Mouse (Mus musculus) right cerebral cortex, adult 18-20 months (tissue): ENCODE measurements around the gene Xkr7.
A peak's percentile ranks its signal among the peaks of the same experiment; 100 is the strongest.

Experiments used
- DNase-seq: peaks from one replicate; pipeline ENCODE4 v3.0.0; 2022; ENCODE audit warnings: mixed read lengths

Gene Xkr7

DNA sequence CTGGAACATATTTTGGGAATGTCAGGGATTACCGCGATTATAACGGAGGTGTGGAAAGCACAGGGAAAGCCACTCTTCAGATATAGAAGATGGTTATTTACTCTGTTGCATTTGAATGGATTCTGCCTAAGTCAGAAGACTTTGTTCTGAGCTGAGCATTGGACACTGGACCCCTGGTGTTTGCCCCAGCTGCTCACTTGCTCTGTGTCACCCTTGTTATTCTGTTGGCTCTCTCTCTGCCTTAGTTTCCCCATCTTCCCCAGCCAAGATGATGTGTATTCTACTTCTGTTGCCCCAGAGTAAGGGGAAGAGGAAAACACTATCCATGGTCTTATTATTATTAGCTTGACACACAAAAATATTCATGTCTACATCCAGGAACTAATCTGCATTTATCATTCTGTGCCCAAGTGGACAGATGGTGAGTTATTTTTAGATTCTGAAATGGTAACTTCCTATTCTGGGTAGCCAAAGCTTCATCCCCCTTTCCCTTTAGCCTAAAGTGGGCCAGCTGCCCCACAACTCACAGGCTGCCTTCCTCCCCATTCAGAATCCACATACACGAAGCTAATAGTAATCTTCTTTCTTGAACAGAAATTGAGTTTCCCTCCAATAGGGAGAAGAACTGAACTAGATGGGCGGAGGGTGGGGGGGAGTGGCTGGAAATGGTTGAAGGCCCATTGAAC, 2.0 kb downstream of the Xkr7 start:
- DNase-seq, result no peak

- DNase-seq, result no peak
Measured at GRCm38 (mm10) chr2:153036690-153037089, 5.0 kb downstream of the Xkr7 start.

- peak; percentile 12 for DNase-seq
Measured at GRCm38 (mm10) chr2:153043886-153044285, 12.2 kb downstream of the Xkr7 start.

GRCm38 (mm10) chr2:153045884-153046299, 14.2 kb downstream of the Xkr7 start:
- DNase-seq, result peak; percentile 78

DNA sequence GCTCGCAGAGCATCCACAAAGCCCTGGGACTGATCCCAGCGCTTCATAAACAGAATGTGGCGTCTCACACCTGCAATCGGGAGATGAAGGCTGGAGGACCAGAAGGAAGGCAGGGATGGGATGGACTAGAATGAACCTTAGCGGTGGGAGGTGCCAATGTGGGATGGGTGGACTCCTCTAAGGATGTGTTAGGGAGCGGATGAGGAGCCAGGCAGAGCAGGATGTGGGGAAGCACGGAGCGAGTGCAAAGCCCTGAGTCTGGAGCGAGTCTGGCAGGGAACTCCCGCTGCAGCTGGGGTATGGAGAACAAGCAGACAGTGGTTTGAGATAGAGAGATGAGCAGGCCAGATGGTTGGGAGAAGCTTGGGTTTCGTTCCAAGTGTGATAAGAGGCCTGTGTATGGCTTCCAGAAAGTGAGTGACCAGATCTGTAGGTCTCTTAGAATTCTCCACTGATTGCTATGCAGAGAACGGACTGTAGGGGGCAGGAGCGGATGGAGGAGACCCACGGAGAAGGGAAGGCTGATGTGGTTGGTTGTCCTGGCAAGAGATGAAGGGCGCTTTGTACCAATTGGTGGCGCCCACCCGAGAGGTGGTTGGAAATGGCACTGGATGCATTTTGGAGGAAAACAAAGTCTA, 16.3 kb downstream of the Xkr7 start:
- peak; percentile 71 for DNase-seq

DNA sequence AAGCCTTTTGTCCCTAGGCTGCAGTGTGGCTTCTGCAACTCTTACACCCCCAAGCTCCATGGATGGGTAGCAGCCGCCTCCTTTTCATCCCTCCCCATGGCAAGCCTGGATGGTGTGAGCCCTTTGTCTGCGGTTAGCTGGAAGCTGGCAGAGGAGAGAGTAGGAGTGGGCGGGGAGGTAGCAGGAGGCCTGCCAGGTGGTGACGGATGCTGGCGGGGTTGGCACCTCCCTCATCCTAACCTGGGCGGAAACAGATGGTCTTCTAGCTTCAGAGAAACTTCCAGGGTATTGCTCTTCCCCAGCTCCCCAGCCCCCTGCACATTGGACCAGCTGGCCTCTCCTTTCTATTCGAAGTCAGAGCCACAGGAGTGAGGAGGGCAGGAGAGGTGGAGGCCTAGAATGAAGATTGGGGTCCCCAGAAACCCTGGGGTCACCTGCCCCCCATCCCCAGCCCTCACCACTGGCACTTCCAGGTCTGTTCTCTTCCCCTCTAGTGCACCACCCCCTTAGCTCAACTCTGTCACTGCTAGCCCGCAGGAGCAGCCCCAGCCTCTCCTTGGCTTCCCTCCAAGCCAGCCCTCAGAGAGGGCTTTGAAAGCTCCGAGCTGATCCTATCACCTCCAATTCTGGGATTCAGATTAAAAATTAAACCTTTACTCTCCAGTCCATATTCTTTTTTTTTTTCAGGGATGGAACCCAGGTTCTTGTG, 17.8 kb downstream of the Xkr7 start:
- DNase-seq, result peak; percentile 76

GRCm38 (mm10) chr2:153049997-153050358, 18.3 kb downstream of the Xkr7 start:
- DNase-seq, result no peak

DNA sequence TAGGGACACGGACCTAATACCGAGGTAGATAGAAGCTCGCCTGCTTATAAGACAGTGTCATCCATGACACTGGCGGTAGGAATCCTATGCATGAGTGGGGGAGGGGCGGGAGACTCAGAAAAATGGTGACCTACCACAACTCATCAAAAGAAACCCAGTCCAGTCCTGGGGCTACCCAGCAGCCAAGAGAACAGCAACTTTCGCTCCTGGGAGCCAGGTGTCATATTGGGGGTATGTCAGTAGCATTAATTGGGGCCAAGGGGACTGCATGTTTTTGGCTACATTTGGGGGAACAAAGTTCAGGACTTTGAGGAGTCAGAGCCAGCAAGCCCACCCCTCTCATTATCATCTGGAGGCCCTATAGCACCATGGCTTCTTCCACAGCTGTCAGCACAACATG, 19.4 kb downstream of the Xkr7 start:
- no peak for DNase-seq

DNA sequence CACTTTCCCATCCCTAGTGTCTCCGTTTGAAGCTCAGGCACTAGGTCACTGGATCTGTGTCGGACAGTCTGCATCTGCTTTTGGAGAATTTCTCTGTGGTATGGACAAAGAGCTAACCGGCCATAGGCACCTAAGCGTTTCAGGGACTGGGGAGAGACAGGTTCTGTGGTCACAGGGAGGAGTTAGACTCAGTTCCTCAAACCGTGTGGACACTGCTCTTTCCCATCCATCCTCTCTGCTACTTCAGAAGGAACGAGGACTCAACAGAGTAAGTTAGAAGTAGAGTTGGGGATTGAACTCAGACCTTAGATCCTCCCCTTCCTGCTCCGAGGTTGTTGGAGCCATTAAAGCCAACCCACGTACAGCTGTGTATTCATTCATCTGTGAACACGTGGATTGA, 19.9 kb downstream of the Xkr7 start:
- no peak for DNase-seq

DNA sequence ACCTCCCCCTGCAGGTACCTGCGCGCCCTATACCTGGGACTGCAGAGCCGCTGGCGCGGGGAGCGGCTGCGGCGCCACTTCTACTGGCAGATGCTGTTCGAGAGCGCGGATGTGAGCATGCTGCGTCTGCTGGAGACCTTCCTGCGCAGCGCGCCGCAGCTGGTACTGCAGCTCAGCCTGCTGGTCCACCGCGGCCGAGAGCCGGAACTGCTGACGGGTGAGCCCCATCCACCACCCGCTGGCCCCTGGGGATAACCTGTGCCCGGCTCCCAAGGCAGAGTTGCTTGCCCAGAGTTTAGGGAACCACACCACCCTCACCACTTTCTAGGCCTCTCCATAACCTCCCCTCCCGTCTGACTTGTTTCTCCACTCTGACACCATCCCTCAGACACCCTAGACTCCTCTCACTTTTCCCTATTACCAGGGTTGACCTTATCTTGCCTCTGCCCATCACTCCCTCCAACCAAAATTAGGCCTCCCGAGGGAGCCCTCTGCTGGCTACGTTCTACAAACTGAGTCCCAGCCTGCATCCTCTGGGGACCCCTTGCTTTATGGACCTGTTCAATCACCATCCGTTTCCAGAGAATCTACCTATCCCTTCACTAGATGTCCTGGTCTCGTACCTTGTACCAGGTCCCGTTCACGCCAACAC, 21.2 kb downstream of the Xkr7 start:
- no peak for DNase-seq

DNA sequence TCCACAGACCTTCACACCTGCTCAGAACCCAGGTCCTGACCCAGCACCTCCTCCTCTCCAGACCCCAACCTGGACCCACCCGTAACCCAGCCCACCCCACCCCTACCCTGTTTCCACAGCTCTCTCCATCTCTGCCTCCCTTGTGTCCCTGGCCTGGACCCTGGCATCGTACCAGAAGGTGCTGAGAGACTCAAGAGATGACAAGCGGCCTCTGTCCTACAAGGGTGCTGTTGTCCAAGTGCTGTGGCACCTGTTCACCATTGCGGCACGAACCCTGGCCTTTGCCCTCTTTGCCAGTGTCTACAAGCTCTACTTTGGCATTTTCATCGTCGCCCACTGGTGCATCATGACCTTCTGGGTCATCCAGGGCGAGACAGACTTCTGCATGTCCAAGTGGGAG, 22.2 kb downstream of the Xkr7 start:
- DNase-seq, result no peak

DNA sequence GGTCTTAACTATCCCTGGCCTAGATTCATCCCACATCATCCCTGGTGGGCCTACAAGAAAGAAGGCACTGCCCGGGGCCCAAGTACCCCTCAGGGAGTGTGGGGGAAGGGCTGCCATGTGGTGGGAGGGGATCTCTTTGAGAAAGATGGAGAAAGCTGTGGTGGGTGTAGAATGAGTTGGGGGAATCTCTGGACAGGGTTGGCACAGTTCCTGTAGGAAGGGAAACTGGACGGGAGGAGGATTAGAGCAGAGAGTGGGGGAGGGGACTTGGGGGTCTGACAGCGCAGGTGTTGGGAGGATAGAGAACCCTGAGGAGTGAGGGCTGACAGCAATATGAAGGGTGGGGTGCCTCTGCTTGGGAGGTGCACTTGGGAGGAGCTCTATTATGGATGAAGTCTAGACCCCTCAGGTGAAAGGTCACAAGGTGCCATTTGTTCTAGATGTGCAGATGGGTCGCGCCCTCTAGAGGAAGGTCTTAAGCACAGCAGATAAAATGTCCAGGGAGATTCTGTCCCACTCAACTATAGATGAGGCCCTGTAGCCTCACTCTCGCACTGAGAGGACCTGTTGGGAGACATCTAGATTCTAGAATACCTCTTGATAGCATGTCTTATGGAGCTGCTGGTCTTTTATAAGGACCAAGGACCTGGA, 23.7 kb downstream of the Xkr7 start:
- no peak for DNase-seq

DNA sequence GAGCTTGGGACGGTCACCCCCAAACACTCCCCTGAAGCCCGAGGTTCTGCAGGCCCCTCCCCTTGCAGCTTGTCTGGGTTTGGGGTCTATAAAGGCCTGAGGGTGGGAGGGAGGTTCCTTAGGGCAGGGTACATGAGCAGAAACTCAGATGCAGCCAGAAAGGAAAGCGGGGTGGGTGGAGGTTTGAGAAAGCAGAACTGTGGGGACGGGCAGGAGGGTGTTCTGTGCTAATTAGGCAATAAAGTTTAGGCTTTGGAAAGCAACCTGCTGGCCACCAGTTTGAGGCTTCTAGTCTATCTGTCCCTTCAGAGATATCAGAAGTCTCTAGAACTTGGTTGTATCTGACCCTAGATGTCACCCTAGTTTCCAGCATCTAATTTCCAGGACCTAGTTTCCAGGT, 26.7 kb downstream of the Xkr7 start:
- DNase-seq, result no peak

- DNase-seq, result no peak
Measured at GRCm38 (mm10) chr2:153060216-153060615, 28.6 kb downstream of the Xkr7 start.

GRCm38 (mm10) chr2:153063394-153063793, 31.7 kb downstream of the Xkr7 start:
- DNase-seq, result no peak

- DNase-seq, result no peak
Measured at GRCm38 (mm10) chr2:153064190-153064970, 32.7 kb downstream of the Xkr7 start.

GRCm38 (mm10) chr2:153065747-153066508, 34.3 kb downstream of the Xkr7 start, which contains the start of gene Ccm2l:
TSS of gene Ccm2l (plus strand) at chr2:153065955.
- DNase-seq, result no peak

- no peak for DNase-seq
Measured at GRCm38 (mm10) chr2:153066991-153067390, 35.3 kb downstream of the Xkr7 start.

- no peak for DNase-seq
Measured at GRCm38 (mm10) chr2:153070762-153071490, 39.3 kb downstream of the Xkr7 start.

DNA sequence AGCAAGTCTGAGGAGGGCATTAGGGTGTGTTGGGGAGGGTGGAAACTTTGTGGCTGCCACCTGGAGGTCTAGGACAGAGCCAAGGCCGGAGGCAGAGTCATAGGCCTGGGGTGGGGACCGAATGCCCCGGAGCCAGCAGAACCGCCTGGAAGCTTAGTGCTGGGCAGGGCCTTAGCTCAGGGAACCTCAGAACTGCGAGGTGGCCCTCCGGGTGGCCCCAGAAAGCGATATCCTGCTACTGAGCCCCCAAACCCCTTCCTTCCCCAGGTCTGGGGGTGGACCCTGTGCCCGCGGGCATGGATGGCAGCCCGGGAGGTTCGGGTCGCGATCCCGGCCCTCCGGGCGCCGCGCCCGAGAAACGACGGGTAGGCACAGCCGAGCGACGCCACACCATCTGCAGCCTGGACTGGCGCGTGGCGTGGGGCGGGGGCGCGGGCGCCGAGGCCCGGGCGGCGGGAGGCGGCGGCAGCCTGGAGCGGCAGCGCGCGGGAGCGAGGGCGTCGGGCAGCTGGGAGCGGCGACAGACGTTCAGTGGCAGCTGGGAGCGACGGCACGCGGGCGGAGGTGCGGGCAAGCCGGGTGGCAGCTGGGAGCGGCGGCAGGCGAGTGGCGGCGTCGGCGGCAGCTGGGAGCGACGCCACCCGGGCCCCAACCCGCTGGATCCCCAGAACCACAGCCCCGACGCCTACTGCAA, 40.0 kb downstream of the Xkr7 start:
- peak; percentile 83 for DNase-seq
